ENCODE assay signal across 8 mouse cellular contexts in genomic region chr9:124425411-124425885, GRCm38 (mm10). TPM values are rescaled to one million over a fixed set of nuclear protein-coding genes. Genes with fewer than 3 reads are reported as not detected.
DNase-seq lines count a peak whose midpoint lies in the region; ATAC-seq and TF ChIP-seq lines count a peak whose summit lies in the region.

No protein-coding gene starts in this region.

- DNase-seq in ES-CJ7 (ENCODE audit: low read depth, low spot score): peak; percentile 94
- DNase-seq in cerebellum, adult 11 months: peak; percentile 97
- DNase-seq in heart, postnatal 36 days: peak; percentile 95
- peak; percentile 92 to 98 for DNase-seq in layer of hippocampus, adult 18-20 months (ENCODE audit: low spot score in 2 of 2)
- peak; percentile 92 to 94 for DNase-seq in lung, adult 18-20 months

- intact Hi-C loops in heart, postnatal 36 days (cut with DNase I): loop anchor here (5.0 kb wide), 2 partner anchors 113 to 143 kb away; partner anchors contain the start of gene 2010315B03Rik

- H3K9ac ChIP-seq in forebrain, embryonic 16.5 days (replicated peaks; ENCODE audit: low read depth, low read length): peak overlapping the region; percentile 76
- H3K9ac ChIP-seq in neural tube, embryonic 14.5 days (replicated peaks; ENCODE audit: low read depth, low read length): peak overlapping the region; percentile 78

- H3K4me2 ChIP-seq in forebrain, embryonic 16.5 days (ENCODE audit: low read length): peak overlapping the region; percentile 60
- H3K4me2 ChIP-seq in neural tube, embryonic 14.5 days (ENCODE audit: low read depth, low read length): peak overlapping the region; percentile 55

- H3K27ac ChIP-seq in forebrain, embryonic 16.5 days (ENCODE audit: low read length): peak overlapping the region; percentile 99
- H3K27ac ChIP-seq in neural tube, embryonic 14.5 days (ENCODE audit: low read depth, low read length): peak overlapping the region; percentile 98
- peak overlapping the region; percentile 76 for H3K27ac ChIP-seq in testis, adult 2 months (ENCODE audit: control insufficient read depth, insufficient read depth, low read depth, low read length)

- 1% methylated on average over 45 of the region's 47 CpGs for WGBS in forebrain, embryonic 16.5 days
- WGBS in neural tube, embryonic 14.5 days: under 1% methylated on average over 47 of the region's 47 CpGs

- H3K4me3 ChIP-seq in forebrain, embryonic 16.5 days (replicated peaks; ENCODE audit: low read length): peak overlapping the region; percentile 57
- H3K4me3 ChIP-seq in neural tube, embryonic 14.5 days (ENCODE audit: low read depth, low read length): peak overlapping the region; percentile 77
- H3K4me3 ChIP-seq in testis, adult 2 months (ENCODE audit: control insufficient read depth, low read depth, low read length): peak overlapping the region; percentile 91

- H3K9me3 ChIP-seq in forebrain, embryonic 16.5 days (ENCODE audit: control insufficient read depth, low read length): no peaks in the 10 kb centered on the region
- no peaks in the 10 kb centered on the region for H3K9me3 ChIP-seq in neural tube, embryonic 14.5 days (ENCODE audit: control insufficient read depth, low read length)

- peaks cover 3% of the 10 kb centered on the region for H3K4me1 ChIP-seq in forebrain, embryonic 16.5 days (replicated peaks; ENCODE audit: control insufficient read depth, insufficient read depth, low read length)
- H3K4me1 ChIP-seq in neural tube, embryonic 14.5 days (ENCODE audit: control insufficient read depth, insufficient read depth, low read length): no peaks in the 10 kb centered on the region
- no peaks in the 10 kb centered on the region for H3K4me1 ChIP-seq in testis, adult 2 months (ENCODE audit: control insufficient read depth, insufficient read depth, low read length)

- TF ChIP-seq POLR2A in testis, adult 2 months (IDR thresholded peaks at IDR 0.05; ENCODE audit: control insufficient read depth, low read depth, low read length): peak; percentile 59; the same call in 1 of the 2 replicates

- ATAC-seq in forebrain, embryonic 16.5 days: peak; percentile 13
- ATAC-seq in neural tube, embryonic 14.5 days (ENCODE audit: low read depth): peak; percentile 49

- no peaks in the 10 kb centered on the region for H3K36me3 ChIP-seq in forebrain, embryonic 16.5 days (ENCODE audit: control insufficient read depth, insufficient read depth)
- no peaks in the 10 kb centered on the region for H3K36me3 ChIP-seq in neural tube, embryonic 14.5 days (ENCODE audit: control insufficient read depth, insufficient read depth, low read length)
- no peaks in the 10 kb centered on the region for H3K36me3 ChIP-seq in testis, adult 2 months (ENCODE audit: control insufficient read depth, insufficient read depth, low read length)

- TF ChIP-seq CTCF in testis, adult 2 months (IDR thresholded peaks at IDR 0.05; ENCODE audit: control insufficient read depth, insufficient read depth, insufficient replicate concordance, low read depth, low read length): no peak

- 0 out of 2 replicates have a peak, but pooled peaks cover 3% of the 10 kb centered on the region for H3K27me3 ChIP-seq in forebrain, embryonic 16.5 days (replicated peaks; ENCODE audit: control insufficient read depth, insufficient read depth, low read length)
- no peaks in the 10 kb centered on the region for H3K27me3 ChIP-seq in neural tube, embryonic 14.5 days (ENCODE audit: control insufficient read depth, insufficient read depth, low read length)
- no peaks in the 10 kb centered on the region for H3K27me3 ChIP-seq in testis, adult 2 months (ENCODE audit: control insufficient read depth, insufficient read depth, low read length)

RNA-seq across cellular contexts. Expression of gene Ppp2r3d, which starts 51.2 kb away (rescaled TPM):
- polyA plus RNA-seq in forebrain, embryonic 16.5 days (2015; fragmentation: Nextera tagmentation; extraction: Ambion mirVana): 146 and 161 TPM in 2 replicates
- 100 to 1,000 TPM in 1 of 2 experiments, 10 to 100 TPM in 1; 92.0 to 101 TPM for total RNA-seq in heart, postnatal 36 days (2021)
- total RNA-seq in layer of hippocampus, adult 18-20 months (2021): 10 to 100 TPM; 92.2 to 98.4 TPM
- 137 and 148 TPM in 2 replicates for polyA plus RNA-seq in neural tube, embryonic 14.5 days (2014; fragmentation: Nextera tagmentation; extraction: Ambion mirVana)
- polyA plus RNA-seq in testis, adult 2 months (2012; rRNA removed): 117 TPM in 2 replicates

Comparison
In these comparisons a context has a peak if more than half of its experiments do, and no peak if none do; other contexts are left out.
1. Peak in every context shown above with its lines: DNase-seq, ATAC-seq, H3K4me3 ChIP-seq and H3K27ac ChIP-seq.